Mouse (Mus musculus): ENCODE results near the gene Dab2ip.

Dab2ip gene

GRCm38 (mm10) chr2:35654795-35655194 lies 96.7 kb downstream of the Dab2ip start:
- no peak for DNase-seq (ENCODE audit: low spot score)

GRCm38 (mm10) chr2:35655996-35656395 lies 97.9 kb downstream of the Dab2ip start:
- DNase-seq (ENCODE audit: low spot score) = no peak

DNA sequence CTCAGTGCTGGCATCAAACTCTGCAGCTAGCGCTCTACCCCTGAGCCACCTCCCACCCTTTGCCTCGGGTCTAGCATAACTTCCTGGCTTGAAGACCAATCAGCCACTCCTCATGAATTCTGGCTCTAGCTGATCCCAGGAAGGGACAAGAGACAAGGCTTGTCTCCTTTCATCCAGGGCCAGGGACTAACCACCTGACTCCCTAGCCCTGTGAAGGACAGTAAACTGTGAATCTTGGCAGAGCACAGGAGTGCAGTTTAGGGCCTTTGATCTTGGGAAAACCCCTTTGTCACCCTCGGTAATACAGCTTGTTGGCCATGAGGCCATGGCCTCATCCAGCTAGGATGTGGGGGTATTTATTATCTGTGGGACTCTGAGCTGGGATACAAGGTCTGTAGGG lies 100.2 kb downstream of the Dab2ip start:
- DNase-seq (ENCODE audit: low spot score) = no peak

GRCm38 (mm10) chr2:35659578-35660194 lies 101.6 kb downstream of the Dab2ip start:
- DNase-seq (ENCODE audit: low spot score) = no peak

GRCm38 (mm10) chr2:35660953-35661374 lies 102.9 kb downstream of the Dab2ip start:
- DNase-seq (ENCODE audit: low spot score) = peak; percentile 57

DNA sequence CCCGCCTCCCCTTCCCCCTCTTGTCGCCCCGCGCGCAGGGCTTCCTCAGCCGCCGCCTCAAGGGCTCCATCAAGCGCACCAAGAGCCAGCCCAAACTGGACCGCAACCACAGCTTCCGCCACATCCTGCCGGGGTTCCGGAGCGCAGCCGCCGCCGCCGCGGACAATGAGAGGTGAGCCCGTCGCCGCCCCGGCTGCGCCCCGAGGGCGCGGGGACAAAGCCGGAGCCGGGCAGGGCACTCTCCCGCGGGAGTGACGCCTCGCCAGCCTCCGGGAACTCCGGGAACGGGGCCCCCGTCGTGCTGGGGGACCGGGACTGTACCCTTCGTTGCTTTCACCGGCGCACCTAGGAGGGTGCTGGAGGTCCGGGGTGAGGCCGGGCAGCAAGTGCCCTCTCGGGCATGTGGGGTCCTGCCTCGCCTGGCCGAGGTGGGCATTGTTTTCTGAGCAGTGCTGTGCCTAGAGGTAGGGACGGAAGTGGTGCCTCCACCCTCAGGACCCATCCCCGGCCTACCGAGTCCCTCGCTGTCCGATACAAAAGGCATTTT lies 103.5 kb downstream of the Dab2ip start:
- no peak for DNase-seq (ENCODE audit: low spot score)

DNA sequence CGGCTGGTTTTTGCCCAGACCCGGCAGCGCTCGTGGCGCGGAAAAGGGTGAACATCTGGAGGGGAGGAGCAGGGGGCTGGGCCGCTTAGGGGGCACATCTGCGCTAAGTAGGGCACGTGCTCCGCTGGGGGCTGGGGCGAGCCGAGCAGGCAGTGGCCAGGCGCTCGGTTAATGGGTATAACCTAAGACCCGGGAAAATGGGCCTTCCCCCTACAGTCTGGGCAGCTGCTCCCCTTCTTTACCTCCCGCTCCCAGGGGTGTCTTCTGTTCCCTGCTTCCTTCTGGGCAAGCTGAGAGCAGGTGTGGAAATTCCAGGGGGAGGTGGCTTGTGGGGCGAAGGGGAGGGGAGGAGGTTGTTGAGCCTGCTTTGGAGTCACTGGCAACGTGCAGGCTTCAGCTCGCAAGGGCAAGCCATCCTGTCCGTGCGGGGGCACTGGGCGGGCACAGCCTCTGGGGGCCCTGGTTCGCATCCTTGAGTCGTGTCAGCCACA lies 104.0 kb downstream of the Dab2ip start:
- DNase-seq (ENCODE audit: low spot score) = no peak

DNA sequence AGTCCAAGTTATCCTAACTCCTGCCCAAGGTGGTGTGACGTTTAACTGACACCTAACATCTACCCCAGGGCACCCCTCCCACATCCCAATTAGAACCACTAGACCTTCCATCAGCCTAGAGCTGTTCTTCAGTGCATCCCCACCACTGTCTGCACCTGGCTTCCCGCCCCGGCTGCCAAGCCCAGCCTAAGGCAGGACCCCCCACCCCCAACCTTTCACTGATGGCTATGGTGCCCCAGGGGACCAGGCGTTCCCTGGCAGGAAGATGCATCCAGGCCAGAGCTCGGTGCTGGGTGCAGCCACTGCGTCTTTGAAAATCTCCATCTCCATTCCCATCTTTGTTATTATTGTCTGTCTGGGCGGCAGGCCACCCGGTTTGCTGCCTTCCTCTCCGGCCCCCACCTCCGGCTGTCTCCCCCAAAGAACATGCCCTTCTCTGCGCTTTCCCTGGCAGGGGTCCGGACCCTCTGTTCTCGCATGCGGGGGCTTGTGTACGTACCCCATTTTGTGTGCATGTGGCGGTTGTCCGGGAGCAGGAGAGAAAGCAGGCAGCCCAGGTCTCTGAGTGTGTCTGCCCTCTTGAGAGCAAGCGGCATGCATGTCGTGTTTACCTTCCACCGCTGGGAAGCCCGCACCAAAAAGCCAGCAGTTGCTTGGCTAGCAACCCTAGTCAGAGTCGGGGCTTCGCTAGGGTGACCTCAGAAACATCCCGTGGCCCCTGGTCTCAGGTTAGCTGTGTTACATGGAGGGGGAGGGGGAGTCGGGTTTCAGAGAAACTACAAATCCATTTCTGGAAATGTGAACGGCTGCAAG lies 104.9 kb downstream of the Dab2ip start:
- no peak for DNase-seq (ENCODE audit: low spot score)

DNA sequence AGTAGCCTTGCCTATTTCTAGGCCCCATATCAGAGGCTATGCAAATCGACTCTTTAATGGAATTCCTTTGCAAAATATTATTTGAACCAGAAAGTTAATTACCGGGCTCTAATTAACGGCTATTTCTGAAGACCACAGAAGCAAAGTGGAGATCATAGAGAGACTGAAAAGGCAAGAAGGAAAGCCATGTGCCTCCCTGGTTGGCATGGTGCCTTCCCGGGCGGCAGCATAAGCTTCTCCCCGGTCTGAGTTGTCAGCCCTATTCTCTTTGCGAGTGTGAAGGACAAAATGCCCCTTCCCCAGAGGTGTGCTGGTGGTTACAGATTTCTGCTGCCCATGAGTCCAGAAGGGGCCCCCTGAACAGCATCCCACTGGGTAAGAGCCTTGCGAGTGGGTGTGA lies 109.7 kb downstream of the Dab2ip start:
- no peak for DNase-seq (ENCODE audit: low spot score)

DNA sequence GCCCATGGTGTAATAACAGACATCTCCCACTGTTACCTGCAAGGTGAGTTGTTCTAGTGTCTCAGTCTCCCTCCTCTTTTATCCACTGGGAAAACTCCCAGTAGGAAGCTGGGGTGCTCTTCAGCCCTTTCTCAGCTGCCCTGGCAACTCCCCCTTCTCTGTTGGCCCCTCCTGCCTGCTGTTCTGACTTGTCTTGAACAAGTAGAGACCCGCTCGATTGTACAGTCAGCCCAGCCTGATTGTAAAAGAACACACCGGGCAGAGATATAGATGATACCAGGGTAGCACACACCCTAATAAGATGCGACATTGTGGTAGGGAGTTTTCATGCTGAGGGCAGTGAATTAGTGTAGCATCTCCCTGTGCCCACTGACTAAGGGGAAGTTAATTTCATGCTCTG lies 111.2 kb downstream of the Dab2ip start:
- no peak for DNase-seq (ENCODE audit: low spot score)

GRCm38 (mm10) chr2:35669748-35670147 lies 111.7 kb downstream of the Dab2ip start:
- DNase-seq (ENCODE audit: low spot score) = no peak

DNA sequence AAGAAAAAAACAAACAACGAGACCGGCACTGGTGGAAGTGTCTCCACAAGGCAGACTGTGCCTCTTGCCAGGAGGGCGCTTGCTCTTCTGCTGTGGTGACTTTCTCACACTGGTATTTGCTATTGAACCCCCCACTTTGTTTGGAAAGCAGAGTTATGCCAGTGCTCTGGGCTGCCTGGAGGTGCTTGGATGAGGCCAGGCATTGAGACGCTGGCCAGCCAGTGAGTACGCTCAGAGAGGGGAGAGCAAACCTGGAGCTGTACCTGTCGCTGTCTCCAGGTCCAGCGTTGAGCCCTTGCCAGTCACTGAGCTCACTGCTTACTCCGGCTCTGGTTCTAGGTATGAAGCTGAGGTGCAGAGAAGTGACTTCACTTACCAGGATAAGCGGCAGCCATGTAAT lies 112.2 kb downstream of the Dab2ip start:
- no peak for DNase-seq (ENCODE audit: low spot score)

- DNase-seq (ENCODE audit: low spot score) = no peak
Measured at GRCm38 (mm10) chr2:35671980-35672910, 114.2 kb downstream of the Dab2ip start.

DNA sequence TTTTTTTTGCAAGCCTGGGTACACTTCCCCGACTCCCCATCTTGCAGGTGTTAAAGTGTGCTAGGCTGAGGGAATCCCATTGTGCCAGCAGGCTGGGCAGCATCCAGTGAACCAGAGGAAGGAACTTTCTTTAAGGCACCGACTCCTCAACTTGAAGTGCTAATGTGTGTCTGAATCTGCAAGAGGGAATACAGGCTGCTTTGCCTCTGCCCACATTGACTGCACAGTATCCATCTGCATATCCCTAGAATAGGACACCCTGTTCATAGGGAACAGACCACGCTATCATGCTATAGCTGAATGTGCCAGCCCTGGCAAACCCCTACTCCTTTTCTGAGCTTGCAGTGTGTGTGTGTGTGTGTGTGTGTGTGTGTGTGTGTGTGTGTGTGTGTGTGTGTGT lies 115.1 kb downstream of the Dab2ip start:
- no peak for DNase-seq (ENCODE audit: low spot score)

DNA sequence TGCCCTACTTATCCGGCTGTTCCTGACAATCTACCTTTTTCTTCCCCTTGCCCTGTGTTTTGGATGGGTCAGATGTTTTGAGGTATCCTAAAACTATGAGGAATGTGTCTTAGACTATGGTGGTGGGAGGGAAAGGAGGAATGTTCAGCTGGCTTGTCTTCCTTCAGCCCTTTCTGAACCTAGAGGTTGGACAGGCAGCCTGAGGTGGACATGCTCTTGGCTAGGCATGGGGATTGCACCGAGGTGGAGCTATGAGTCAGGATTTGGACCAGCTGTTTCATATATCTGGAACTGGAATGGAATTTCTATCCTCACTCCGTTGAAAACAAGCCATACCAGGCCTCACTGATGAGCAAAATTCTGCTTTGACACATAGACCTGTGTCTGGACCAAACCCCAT lies 115.9 kb downstream of the Dab2ip start:
- no peak for DNase-seq (ENCODE audit: low spot score)

- no peak for DNase-seq (ENCODE audit: low spot score)
Measured at GRCm38 (mm10) chr2:35674431-35674830, 116.4 kb downstream of the Dab2ip start.

DNA sequence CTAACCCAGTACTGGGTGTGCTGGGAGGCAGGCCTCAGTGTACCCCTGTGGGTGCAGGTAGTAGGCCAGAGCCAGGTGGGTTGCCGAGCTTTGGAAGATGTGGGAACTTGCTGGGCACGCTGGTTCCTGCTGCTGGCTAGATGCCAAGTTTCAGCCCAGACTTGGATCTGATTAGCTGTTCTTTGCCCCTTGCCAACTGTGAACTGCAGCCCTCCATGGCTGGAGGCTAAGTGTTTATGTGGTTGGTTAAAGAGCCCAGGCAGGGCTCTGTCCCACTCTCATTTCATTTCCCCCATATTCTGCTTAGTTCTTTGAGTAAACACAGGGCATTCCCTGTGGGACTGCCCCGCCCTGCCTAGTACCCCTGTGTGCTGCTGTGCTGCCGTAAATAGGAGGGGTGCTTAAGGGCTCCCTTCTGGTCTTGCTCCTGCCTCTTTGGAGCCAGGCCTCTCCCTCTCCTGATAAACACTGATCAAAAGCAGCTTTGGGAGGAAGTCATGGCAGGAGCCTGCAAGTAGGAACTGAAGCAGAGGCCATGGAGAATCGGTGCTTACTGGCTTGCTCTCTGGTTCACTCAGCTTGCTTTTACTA lies 118.1 kb downstream of the Dab2ip start:
- no peak for DNase-seq (ENCODE audit: low spot score)

DNA sequence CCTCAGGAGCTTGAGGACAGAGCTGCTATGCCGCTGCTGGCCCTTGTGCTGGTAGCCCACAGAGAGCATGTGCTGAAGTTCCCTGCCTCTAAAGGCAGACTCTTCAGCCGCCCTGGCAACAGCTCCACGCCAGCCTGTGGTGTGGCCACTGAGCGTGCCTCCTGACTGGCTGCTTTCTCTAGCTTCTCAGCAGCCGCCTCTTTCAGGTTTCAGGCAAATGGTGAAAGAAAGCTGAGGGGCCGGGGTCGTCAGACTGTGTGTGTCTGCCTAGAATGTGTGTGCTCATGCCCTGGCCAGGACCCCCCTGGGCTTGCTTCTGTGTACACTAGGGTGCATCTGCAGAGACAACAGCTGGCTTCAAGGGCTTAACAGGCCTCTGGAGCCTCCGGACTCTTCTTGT lies 119.8 kb downstream of the Dab2ip start:
- DNase-seq (ENCODE audit: low spot score) = no peak

GRCm38 (mm10) chr2:35678440-35678839 lies 120.4 kb downstream of the Dab2ip start:
- no peak for DNase-seq (ENCODE audit: low spot score)

DNA sequence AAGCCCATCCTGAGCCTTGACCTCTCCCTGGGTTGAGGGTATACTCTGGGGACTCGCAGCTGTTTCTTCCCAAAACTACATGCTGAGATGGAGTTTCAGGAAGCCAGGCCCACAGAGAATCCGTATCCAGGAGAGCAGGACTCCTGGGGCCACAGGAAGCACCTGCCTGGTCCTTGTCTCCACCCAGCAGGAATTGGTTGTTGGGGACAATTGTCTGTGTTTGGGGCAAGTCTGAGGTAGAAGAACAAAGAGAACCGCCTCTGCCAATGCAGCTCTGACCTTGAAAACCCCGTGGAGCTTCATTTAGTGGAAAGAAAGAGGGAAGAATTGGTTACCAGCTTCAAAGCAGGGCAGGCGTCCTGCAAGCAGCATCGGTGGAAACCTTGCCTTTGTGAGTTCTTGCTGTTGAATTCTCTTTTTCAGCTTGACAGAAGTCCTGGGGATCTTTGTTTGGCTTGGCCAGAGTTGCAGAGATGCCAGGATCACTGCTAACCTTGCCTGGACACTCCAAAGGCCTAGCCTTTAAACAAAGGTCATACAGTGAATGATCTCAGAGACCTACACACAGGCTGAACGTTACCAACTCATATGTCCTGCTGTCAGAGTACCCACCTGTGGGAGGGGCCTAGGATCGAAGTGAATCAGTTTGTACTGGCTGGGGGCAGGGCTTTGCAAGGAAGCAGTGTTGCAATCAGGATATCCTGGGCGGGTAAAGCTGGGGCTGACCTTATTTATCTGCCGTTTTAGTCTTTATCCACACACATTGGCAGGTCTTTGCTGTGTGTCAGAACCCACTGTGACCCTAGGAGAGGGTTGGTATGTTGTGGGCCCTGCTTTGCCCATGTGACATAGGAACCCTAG lies 122.0 kb downstream of the Dab2ip start:
- DNase-seq (ENCODE audit: low spot score) = no peak

DNA sequence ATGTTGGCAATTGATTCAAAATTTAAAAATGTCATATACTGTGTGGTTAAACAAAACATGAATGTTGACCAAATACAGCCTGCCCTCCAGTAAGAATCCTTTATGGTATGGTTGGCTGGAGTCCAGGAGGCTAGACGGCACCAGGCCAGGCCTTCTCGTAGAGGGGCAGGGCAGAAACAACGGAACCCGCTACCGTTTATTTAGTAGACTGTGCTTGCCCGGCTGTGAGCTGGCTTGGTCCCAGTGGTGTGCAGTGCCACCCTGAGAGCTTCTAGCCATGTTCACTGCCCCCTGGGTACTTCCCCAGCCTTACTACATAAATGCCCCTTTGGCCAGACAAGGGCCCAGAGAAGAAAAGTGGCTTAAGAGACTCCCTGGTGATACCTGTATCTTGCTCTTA lies 122.8 kb downstream of the Dab2ip start:
- DNase-seq (ENCODE audit: low spot score) = no peak

Data from urinary bladder, postnatal 10 days (tissue).